Mouse (Mus musculus) cortical plate, adult 2 months (tissue): Measurements from ENCODE around the gene Pnck.

ENCODE experiments used
- CTCF ChIP-seq: fragments of 200-500 bp; IDR thresholded peaks from 2 replicates; pipeline ENCODE4 v1.5.1; 2011; ENCODE audit warnings: mild to moderate bottlenecking, control low read depth, low read length; ENCODE audit not compliant: insufficient read depth; ENCODE audit errors: extremely low read depth
- POLR2A ChIP-seq: fragments of 200-500 bp; IDR thresholded peaks from 2 replicates; pipeline ENCODE4 v1.6.1; 2011; ENCODE audit warnings: mild to moderate bottlenecking, low read length, control low read depth; ENCODE audit not compliant: insufficient read depth; ENCODE audit errors: extremely low read depth

- TF ChIP-seq POLR2A, result no peak
- no peak for TF ChIP-seq CTCF
These were observed 20.7 kb downstream of the Pnck start, which contains the start of gene Dusp9 for GRCm38 (mm10) chrX:73639255-73639675.
